Mouse (Mus musculus) monocyte, adult 5-6 weeks (primary cell): Measurements from ENCODE around the gene Xbp1. TPM values are rescaled to one million over a fixed set of nuclear protein-coding genes. Genes with fewer than 3 reads are reported as not detected.
"Not testable (repeated sequence)": the region's sequence is repeated elsewhere in the genome, so short reads cannot be mapped to it uniquely, and the experiment has no call there.

Experiments used
- ATAC-seq: fragments of 153-309, 156-312 bp; replicated peaks from 2 replicates; pipeline ENCODE4 v1.8.0; 2017; ENCODE audit warnings: mild to moderate bottlenecking; ENCODE audit not compliant: low TSS enrichment, insufficient number of reproducible peaks, severe bottlenecking, poor library complexity, low FRiP score
- total RNA-seq: library from RNA; stranded (forward); fragments of 200-1000, 200-491, 200-594 nt; gene quantifications from 3 replicates; pipeline ENCODE4 v1.2.3, GENCODE M21; 2017

Gene Xbp1
- total RNA-seq = 247 to 277 TPM (median 261 TPM) in 3 replicates

- ATAC-seq = peak; percentile 94
Measured at GRCm38 (mm10) chr11:5520412-5521265, at the start of gene Xbp1. Xbp1 (plus strand) TSS chr11:5520659.

- ATAC-seq = peak; percentile 83
Measured at GRCm38 (mm10) chr11:5474130-5474529, 46.3 kb upstream of the Xbp1 start.

- ATAC-seq = not testable (repeated sequence)
Measured at GRCm38 (mm10) chr11:5475556-5476118, 44.8 kb upstream of the Xbp1 start.

GRCm38 (mm10) chr11:5476806-5477205 is 43.7 kb upstream of the Xbp1 start:
- no peak for ATAC-seq

GRCm38 (mm10) chr11:5478193-5478592 is 42.3 kb upstream of the Xbp1 start:
- no peak for ATAC-seq

GRCm38 (mm10) chr11:5478831-5479230 is 41.6 kb upstream of the Xbp1 start:
- ATAC-seq = no peak

GRCm38 (mm10) chr11:5482581-5482980 is 37.9 kb upstream of the Xbp1 start:
- no peak for ATAC-seq

- peak; percentile 93 for ATAC-seq
Measured at GRCm38 (mm10) chr11:5485193-5486011, 35.1 kb upstream of the Xbp1 start.

- ATAC-seq = not testable (repeated sequence)
Measured at GRCm38 (mm10) chr11:5489433-5489832, 31.0 kb upstream of the Xbp1 start.

GRCm38 (mm10) chr11:5490989-5491656 is 29.3 kb upstream of the Xbp1 start:
- peak; percentile 34; the same call in 1 of the 2 replicates for ATAC-seq

- no peak for ATAC-seq
Measured at GRCm38 (mm10) chr11:5491912-5492311, 28.5 kb upstream of the Xbp1 start.

- no peak for ATAC-seq
Measured at GRCm38 (mm10) chr11:5493869-5494268, 26.6 kb upstream of the Xbp1 start.

- ATAC-seq = no peak
Measured at GRCm38 (mm10) chr11:5495286-5495832, 25.1 kb upstream of the Xbp1 start.

GRCm38 (mm10) chr11:5495906-5496305 is 24.6 kb upstream of the Xbp1 start:
- no peak for ATAC-seq

- ATAC-seq = no peak
Measured at GRCm38 (mm10) chr11:5496559-5497248, 23.8 kb upstream of the Xbp1 start.

- ATAC-seq = no peak
Measured at GRCm38 (mm10) chr11:5498422-5498821, 22.0 kb upstream of the Xbp1 start.

- ATAC-seq = no peak
Measured at GRCm38 (mm10) chr11:5498931-5499661, 21.4 kb upstream of the Xbp1 start.
